ENCODE assay signal across 9 mouse cellular contexts in the genomic region with DNA sequence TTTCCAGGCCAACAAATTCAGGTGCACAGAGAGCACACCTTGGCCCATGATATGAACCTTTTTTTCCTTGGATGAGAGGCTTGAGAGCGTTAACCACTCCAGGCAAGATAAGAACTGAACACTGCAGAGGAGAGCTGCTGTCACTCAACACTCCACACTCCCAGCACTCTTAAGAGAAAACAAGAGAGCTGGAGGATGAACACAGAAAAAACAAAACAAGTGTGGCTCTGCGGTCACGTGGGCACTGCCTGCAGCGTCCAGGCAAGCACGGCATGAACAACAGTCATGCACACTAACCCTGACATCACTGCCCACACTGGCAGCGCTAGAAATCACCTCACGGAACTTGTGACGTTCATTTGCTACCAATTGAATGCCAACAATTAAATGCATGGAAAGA. TPM values are rescaled to one million over a fixed set of nuclear protein-coding genes. Genes with fewer than 3 reads are reported as not detected.
DNase-seq lines count a peak whose midpoint lies in the region; ATAC-seq and TF ChIP-seq lines count a peak whose summit lies in the region.
"Had no signal": no experiment of that assay in that cellular context is flagged by ENCODE, and none has a peak within 500 bp of the region (broad histone marks: within the 10 kb centered on the region; RNA-seq: fewer than 3 reads in every experiment).

No protein-coding gene starts in this region.

- H3K9me3 ChIP-seq in kidney, embryonic 14.5 days (ENCODE audit: control insufficient read depth, low read length), result no peaks in the 10 kb centered on the region
- H3K9me3 ChIP-seq: hindbrain, embryonic 12.5 days had no signal

- H3K9ac ChIP-seq in kidney, embryonic 14.5 days (ENCODE audit: low read depth, low read length), result no peak overlapping the region
- H3K9ac ChIP-seq: hindbrain, embryonic 12.5 days had no signal

- TF ChIP-seq POLR2A in bone marrow, adult 2 months (IDR thresholded peaks at IDR 0.05; ENCODE audit: borderline replicate concordance, control insufficient read depth, low read depth, low read length), result no peak

- TF ChIP-seq CTCF in bone marrow, adult 2 months (IDR thresholded peaks at IDR 0.05; ENCODE audit: control insufficient read depth, insufficient read depth, low read length), result no peak

- peak; percentile 28 for DNase-seq in kidney, adult 18-20 months
- peak; percentile 14 for DNase-seq in heart, postnatal 4 days
- peak; percentile 9 for DNase-seq in lung, postnatal 25 days (ENCODE audit: low spot score)
- DNase-seq in frontal cortex, postnatal 10 days (ENCODE audit: low spot score in 2 of 2), result no peak
- DNase-seq in frontal cortex, postnatal 36 days (ENCODE audit: low spot score in 2 of 2), result no peak
- DNase-seq: cerebellum, adult 8-10 months had no signal

- no peak overlapping the region for H3K27ac ChIP-seq in kidney, embryonic 14.5 days (ENCODE audit: low read depth, low read length)
- H3K27ac ChIP-seq in bone marrow, adult 2 months (ENCODE audit: control insufficient read depth, insufficient read depth, low read depth, low read length, poor library complexity), result no peak overlapping the region
- H3K27ac ChIP-seq: hindbrain, embryonic 12.5 days had no signal

- H3K4me3 ChIP-seq in kidney, embryonic 14.5 days (ENCODE audit: low read length), result no peak overlapping the region
- H3K4me3 ChIP-seq in bone marrow, adult 2 months (replicated peaks; ENCODE audit: control insufficient read depth, low read depth, low read length), result peak overlapping the region; percentile 5
- H3K4me3 ChIP-seq: hindbrain, embryonic 12.5 days had no signal

- H3K27me3 ChIP-seq in kidney, embryonic 14.5 days (ENCODE audit: control insufficient read depth, insufficient read depth, low read length), result no peaks in the 10 kb centered on the region
- H3K27me3 ChIP-seq: hindbrain, embryonic 12.5 days had no signal

- peaks cover 19% of the 10 kb centered on the region; the same call in 1 of the 2 replicates for H3K4me1 ChIP-seq in kidney, embryonic 14.5 days (ENCODE audit: control insufficient read depth, insufficient read depth, low read length)
- peaks cover 5% of the 10 kb centered on the region for H3K4me1 ChIP-seq in bone marrow, adult 2 months (ENCODE audit: control insufficient read depth, insufficient read depth, low read length)

- WGBS in kidney, embryonic 14.5 days, result 57% methylated on average over 8 of the region's 8 CpGs
- 74% methylated on average over 8 of the region's 8 CpGs for WGBS in bone marrow, adult 2 months

- ATAC-seq in kidney, embryonic 14.5 days (ENCODE audit: low FRiP score, low TSS enrichment), result no peak

- no peak overlapping the region for H3K4me2 ChIP-seq in kidney, embryonic 14.5 days (replicated peaks; ENCODE audit: low read depth, low read length)
- H3K4me2 ChIP-seq: hindbrain, embryonic 12.5 days had no signal

- H3K36me3 ChIP-seq in kidney, embryonic 14.5 days (ENCODE audit: control insufficient read depth, insufficient read depth, low read length), result no peaks in the 10 kb centered on the region
- H3K36me3 ChIP-seq: hindbrain, embryonic 12.5 days had no signal

RNA-seq across cellular contexts. Expression of a gene that starts 3.3 kb away (rescaled TPM):
- polyA plus RNA-seq in kidney, embryonic 14.5 days (2014; fragmentation: Nextera tagmentation; extraction: Ambion mirVana), result 33.8 and 34.7 TPM in 2 replicates
- polyA plus RNA-seq in bone marrow, adult 2 months (2011; ENCODE audit: insufficient read depth, insufficient read length, low replicate concordance, missing spikeins), result 10.9 and 19.3 TPM in 2 replicates
- total RNA-seq in heart, postnatal 4 days (2021), result 1 to 10 TPM; 7.2 to 8.3 TPM

Comparison
In these comparisons a context has a peak if more than half of its experiments do, and no peak if none do; other contexts are left out.
1. DNase-seq: peak in kidney, adult 18-20 months (single experiment), heart, postnatal 4 days (single experiment) and lung, postnatal 25 days (single experiment); none in frontal cortex, postnatal 10 days (0 of 2) and frontal cortex, postnatal 36 days (0 of 2).